Mouse (Mus musculus) liver (tissue): ENCODE data around the gene Scn1b.
A peak's percentile ranks its signal among the peaks of the same experiment; 100 is the strongest.

Experiments used
- DNase-seq: peaks from one replicate; pipeline ENCODE4 v3.0.0-alpha.2; 2020; ENCODE audit warnings: mixed read lengths

Scn1b gene

DNA sequence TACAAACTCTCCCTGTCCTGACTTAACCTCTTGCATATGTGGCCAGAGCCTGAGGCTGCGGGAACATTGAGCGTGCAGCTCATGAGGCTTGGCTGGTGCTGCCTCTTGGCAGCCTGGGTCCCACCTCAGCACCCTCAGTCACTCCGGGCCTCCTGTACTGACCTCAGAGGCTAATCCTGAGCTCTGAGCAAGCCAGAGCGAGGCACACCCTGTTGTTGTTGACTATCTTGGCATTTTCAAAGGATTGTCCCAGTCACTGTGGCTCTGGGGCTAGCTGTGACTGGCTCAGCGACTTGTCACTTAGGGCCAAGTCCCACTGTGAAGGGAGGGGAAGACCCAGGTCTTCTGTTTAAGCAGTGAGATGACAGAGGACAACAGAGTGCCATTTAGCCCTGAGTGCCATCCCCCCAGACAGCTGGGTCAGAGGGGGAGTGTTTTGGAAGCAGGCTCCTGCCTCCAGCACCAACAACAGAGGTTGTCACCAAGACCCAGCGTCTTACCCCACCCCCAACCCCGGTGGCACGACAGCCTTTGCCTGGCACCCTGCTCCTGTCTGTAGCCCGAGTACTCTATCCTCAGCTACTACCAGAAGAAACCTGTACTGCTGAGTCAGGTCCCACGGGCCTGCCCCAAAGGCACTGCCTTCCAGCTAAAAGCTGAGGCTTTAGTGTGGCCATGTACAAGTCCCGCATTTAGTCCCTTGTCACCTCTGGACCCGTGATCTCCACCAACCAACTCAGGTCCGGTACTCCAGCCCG, 43.8 kb downstream of the Scn1b start:
- DNase-seq, result no peak

DNA sequence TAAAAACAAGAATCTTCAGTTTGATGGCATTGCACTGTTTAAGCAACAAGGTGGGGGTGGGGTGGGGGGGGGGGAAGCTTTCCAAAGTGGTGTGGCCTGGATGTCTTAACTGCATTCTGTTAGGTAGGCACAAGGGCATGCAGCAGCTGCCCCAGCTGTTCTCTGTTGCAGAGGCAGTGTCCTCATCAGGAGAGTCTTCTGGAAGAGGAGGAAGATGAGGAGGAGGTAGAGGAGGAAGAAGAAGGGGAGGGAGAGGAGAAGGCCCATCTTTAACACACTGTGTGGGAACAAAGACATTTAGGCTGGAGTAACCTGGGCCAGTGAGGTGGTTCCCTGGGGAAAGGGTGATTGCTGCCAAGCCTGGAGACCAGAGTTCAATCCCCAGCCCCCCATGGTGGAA, 44.7 kb downstream of the Scn1b start:
- DNase-seq, result no peak

DNA sequence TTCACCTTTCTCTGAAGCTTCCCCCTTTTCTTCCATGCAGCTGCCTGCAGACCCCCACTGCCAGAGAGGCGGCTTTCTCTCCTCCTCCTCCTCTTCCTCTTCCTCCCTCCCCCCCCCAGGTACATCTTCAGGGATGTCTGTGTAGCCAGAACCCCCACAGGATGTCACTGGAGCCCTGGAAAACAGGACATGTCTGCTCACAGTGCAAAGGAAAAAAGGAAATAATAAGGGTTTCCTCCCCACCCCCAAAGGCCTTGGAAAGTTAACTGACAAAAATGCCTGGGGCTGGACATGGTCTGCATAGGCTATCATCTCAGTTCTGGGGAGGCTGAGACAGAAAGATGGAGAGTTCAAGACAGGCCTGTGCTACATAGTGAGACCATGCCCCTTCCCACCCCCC, 45.7 kb downstream of the Scn1b start:
- DNase-seq, result no peak

DNA sequence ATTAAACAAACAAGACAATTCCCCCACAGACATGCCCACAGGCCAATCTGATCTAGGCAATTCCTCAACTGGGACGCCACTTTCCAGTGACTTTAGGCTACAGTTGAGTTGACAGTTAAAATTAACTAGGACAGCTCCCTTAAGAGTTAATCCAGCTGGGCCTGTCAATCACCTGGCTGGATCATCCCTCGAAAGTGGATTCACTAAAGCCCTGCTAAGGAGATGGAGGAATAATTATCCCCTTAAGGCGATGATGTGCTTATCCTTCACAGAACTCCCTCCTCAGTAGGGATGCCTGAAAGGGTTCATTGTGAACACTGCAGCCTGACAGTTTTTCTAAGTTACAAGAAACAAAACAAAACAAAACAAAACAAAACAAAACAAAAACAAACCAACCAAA, 46.2 kb downstream of the Scn1b start:
- DNase-seq, result no peak

DNA sequence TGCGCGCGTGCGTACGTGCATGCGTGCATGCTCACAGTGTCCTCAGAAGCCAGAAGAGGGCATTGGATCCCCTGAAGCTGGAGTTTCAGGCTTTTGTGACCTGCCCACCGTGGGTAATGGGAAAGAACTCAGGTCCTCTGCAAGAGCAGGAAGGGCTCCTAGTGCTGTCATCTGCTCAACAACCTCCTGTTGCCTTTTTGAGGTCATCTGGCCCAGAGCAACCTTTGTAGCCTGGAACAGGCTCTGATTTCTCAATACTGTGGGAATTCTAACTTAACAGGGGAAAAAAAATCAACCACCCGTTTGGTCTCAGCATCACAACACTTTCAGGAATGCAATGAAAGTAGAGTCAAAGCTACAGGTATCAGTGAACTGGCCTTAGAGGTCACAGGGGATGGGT, 47.1 kb downstream of the Scn1b start:
- no peak for DNase-seq

DNA sequence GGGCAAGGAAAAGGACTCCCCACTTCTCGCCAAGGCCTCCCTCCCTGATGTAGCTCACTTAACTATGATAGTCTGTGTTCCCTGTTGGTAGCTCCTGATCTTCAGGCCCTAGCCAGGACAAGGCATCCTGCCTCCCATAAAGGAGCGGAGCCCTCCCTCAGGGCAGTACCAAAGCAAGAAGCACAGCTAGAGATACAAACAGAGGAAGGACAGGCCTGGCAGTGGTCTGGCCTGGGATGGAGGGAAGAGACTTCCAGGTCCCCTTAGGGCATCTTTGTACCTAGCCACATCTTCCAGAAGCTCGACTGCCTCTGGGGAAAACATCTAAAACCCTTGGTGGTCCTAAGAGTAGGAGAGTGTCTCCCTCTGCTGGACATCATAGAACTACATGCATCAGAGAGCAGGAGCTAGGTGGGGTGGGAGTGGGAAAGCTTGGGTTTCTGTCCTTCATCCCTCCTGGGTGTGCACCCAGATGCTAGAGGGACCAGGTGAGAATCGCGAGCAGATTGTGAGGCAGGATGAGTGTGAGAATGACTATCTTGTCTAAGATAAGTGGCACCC, 48.8 kb downstream of the Scn1b start:
- no peak for DNase-seq

DNA sequence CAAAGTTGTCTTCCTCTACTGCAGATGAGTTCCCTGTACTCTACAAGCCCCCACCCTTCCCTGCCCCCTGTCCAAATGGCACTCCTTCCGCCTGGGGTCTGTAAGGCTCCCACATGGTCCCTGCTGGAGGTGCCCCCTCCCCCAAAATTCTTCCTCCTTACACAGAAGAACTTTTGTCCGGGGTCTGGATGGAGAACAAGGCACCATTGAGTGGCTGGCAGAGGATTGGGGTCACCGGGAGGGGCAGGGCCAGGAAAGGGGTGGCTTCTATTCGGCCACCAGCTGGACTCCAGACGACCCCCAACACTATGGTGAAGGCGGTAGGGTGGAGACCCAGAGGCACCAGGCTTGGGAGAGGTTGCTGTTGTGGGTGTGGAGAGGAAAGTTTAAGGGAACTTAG, 49.3 kb downstream of the Scn1b start:
- DNase-seq, result no peak

DNA sequence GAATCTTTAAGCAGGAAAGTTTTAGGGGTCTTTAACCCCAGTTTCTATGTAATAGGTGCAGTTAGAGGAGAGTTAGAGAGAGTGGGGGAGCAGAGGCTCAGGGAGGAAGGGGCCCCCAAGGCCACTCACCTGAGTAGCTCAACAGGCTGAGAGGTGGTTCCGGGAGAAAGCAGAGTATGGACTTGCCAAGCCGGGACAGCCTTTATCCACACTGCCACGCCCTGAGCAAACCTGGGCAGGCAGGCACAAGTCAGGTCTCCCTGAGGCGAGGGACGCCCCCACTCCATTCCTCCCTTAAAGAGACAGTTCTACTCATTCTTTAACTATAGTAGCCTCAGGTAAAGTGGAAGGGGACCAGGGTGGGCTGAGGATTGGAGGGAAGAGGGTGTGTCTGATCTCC, 50.3 kb downstream of the Scn1b start, which contains the start of gene Fxyd3:
Fxyd3 (minus strand) TSS at position 213 of the 400 bp plus-strand sequence.
- DNase-seq, result no peak

DNA sequence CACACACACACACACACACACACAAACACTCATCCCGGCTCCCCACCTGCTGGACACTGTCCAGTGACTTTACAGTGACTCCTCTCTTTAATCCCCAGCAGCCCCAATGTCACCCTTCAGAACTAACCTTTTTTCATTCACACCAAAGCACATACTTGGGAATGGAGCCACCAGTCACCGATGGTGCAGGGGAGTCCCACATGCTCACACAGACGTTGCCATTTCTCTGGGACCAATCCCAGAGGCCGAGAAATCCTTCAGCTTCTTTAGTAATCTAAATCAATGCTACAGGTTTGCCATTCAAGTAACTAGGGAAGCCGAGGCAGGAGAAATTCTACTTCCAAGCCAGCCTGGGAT, 52.1 kb downstream of the Scn1b start:
- no peak for DNase-seq

DNA sequence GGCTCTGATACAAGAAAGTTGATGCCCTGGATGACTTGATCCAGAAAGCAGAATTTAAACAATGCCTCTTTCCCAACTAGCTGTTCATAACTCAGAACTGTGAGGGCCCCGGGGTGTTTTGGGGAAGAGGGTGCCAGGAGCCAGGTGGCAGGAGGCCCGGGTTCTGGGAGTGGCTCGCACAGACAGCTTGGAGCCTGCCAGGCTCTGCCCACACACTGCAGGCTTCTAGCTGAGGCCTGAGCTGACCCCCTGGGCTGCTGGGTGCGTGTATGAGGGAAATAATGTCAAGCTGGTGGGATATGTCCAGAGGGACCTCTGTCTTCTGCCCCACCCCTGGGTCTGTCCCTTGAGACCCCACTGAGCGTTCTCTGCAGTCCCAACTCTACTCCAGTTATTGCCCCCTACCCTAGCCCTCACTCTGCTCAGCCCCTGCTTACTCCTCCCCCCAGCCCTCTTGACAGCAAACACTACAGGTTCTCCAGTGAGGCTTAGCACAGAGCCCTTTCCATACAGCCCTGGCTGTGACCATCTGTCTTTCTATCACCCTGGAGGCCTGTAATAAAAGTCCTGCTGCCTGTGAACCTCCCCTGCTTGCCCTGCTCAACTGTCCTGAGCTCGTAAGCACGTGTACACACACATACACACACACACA, 52.6 kb downstream of the Scn1b start:
- no peak for DNase-seq

DNA sequence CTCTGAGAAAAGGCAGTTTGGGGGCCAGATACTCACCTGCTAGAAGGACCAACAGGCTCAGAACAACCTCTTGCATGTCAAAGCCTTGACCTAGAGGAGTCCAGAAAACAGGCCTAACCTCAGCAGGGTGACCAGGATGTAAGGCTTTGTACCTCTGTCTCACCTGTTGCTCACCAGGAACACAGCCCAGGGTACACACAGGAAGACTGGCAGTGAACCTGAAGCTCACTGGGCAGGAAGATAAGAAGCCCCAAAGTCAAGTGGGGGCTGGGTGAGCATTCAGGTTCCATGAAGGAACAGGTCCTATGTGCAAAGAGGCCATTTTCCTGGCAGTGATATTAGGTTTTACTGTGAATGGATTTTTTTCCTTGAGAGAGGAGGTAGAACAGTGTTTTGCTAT, 53.3 kb downstream of the Scn1b start:
- DNase-seq, result no peak

DNA sequence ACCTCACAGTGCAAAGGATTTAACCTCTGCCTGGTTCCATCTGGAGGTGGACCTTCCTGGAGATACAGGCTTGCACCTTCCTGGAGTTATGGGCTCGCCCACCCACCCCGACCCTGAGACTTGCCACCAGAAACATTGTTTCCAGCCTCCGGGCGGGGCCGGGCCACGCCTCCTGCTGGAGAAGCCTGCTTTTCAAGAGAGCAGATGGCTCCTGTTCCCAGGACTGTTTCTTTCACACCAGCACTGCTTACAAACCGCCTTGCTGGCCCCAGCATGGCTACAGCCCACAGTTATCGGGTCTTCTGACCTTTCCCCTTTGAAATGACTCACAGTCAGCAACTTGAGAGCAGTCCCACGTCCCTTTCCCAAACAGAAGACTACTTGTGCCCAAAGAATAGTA, 54.5 kb downstream of the Scn1b start:
- no peak for DNase-seq

DNA sequence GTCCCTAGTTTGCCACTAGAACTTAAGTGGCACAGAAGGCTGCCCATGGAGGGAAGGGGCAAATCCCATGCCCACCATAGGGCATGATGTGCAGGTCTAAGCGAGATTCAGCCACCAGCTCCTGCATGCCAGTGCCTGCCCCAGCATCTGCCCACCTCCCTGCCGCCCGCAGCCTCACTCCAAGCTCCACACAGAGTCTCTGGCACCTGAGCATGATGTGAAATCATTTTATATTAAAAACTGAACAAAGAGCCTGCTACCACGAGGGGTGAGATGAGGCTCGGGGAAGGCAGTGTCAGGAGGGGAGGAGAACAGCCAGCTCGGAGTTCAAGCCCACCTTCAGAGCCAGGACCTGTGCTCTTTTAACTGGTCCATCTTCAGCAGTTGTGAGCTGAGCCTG, 56.5 kb downstream of the Scn1b start:
- DNase-seq, result no peak

DNA sequence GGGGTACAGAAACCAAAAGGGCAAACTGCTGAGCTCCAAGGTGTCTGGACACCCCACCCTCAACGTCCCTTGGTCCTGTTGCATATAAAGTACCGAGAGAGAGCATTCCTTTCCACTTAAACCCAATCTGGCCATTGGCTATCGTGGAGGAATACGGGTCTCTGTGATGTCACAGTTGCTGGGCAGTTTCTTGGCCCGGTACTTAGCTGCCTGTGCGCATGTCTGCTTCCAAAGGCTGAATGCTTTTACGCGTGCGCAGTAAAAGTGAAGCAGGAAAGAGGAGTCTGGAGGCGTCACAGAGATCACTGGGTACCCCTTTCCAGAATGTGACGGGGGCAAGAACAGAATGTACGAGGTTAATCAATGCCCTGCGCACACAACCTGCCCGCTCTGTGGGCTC, 57.3 kb downstream of the Scn1b start:
- DNase-seq, result no peak

DNA sequence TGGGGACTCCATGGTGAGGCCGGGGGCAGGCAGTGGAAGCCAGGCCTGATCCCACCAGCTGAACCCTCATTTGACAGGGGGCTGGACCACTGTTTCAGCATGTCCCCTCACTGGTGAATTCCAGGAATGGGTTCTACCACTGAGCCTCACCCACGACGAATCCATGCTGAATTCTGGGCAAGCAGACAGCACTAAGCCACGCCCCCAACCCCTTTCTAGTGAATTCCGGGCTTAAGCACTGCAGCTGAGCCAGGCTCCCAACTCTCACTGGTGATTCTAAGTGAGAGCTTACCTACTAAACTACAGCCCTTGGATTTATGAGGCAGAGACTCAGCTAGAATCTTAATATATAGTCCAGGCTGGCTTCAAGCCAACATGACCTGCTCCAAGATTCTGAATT, 59.0 kb downstream of the Scn1b start:
- peak; percentile 41 for DNase-seq
